Mouse (Mus musculus) liver, embryonic 16.5 days (tissue): ENCODE data around the gene Tmeff2. TPM values are rescaled to one million over a fixed set of nuclear protein-coding genes. Genes with fewer than 3 reads are reported as not detected.

Source experiments
- ATAC-seq: fragments of 200-750 bp; cut with Nextera tagmentation; 2 replicates; pipeline ENCODE4 v1.8.0; 2017; ENCODE audit warnings: low read depth, mild to moderate bottlenecking, moderate number of reproducible peaks, moderate library complexity
- H3K27ac ChIP-seq: fragments of 300-500 bp; sonication (generic); 2 replicates; pipeline ENCODE4 v1.5.1; 2014; ENCODE audit warnings: mild to moderate bottlenecking, low read length
- H3K27me3 ChIP-seq: fragments of 300-500 bp; sonication (generic); 2 replicates; pipeline ENCODE4 v1.6.1; 2014; ENCODE audit warnings: low read depth, low read length, mixed read lengths; ENCODE audit not compliant: control insufficient read depth, insufficient read depth
- H3K36me3 ChIP-seq: fragments of 300-500 bp; sonication (generic); 2 replicates; pipeline ENCODE4 v1.6.1; 2014; ENCODE audit warnings: mild to moderate bottlenecking; ENCODE audit not compliant: control insufficient read depth, insufficient read depth
- H3K4me1 ChIP-seq: fragments of 300-500 bp; sonication (generic); 2 replicates; pipeline ENCODE4 v1.6.1; 2014; ENCODE audit warnings: low read depth, low read length, mixed read lengths; ENCODE audit not compliant: control insufficient read depth
- H3K4me2 ChIP-seq: fragments of 300-500 bp; sonication (generic); 2 replicates; pipeline ENCODE4 v1.6.1; 2014; ENCODE audit warnings: low read depth, low read length, mixed read lengths
- H3K4me3 ChIP-seq: fragments of 300-500 bp; sonication (generic); 2 replicates; pipeline ENCODE4 v1.5.1; 2014; ENCODE audit warnings: low read depth, mild to moderate bottlenecking, low read length
- H3K9ac ChIP-seq: fragments of 300-500 bp; sonication (generic); 2 replicates; pipeline ENCODE4 v1.6.1; 2014; ENCODE audit warnings: low read depth, low read length
- H3K9me3 ChIP-seq: fragments of 300-500 bp; sonication (generic); replicated peaks from 2 replicates; pipeline ENCODE4 v1.6.1; 2016; ENCODE audit warnings: low read length; ENCODE audit not compliant: control insufficient read depth
- WGBS: fragments of 180-500 bp; shearing (Covaris S2); extraction: QIAGEN DNeasy Blood & Tissue Kit; methylation state at CpG from one replicate; pipeline ENCODE4 v1.1.7; 2014; ENCODE audit not compliant: insufficient replicate concordance; 5-methylcytosine and 5-hydroxymethylcytosine counted together
- polyA plus RNA-seq: library from polyadenylated mRNA; unstranded; fragments of >200 nt; fragmentation: Nextera tagmentation; extraction: Ambion mirVana; gene quantifications from 2 replicates; pipeline ENCODE4 v1.2.1, GENCODE M21; 2015

The Tmeff2 gene
- polyA plus RNA-seq, 1 experiment from 2014 or later: 0.66 TPM

- H3K4me1 ChIP-seq: no peaks in the 10 kb centered on the region
- H3K27ac ChIP-seq: no peak overlapping the region
- H3K4me3 ChIP-seq: no peak overlapping the region
- 65% methylated on average over 5 of the region's 5 CpGs for WGBS
- no peaks in the 10 kb centered on the region for H3K9me3 ChIP-seq
- no peaks in the 10 kb centered on the region for H3K27me3 ChIP-seq
- no peaks in the 10 kb centered on the region for H3K36me3 ChIP-seq
- no peak for ATAC-seq
- no peak overlapping the region for H3K4me2 ChIP-seq
- no peak overlapping the region for H3K9ac ChIP-seq
These were observed 139.8 kb downstream of the Tmeff2 start for GRCm38 (mm10) chr1:51040249-51040648.

GRCm38 (mm10) chr1:51044810-51045209 lies 144.4 kb downstream of the Tmeff2 start:
- H3K36me3 ChIP-seq: no peaks in the 10 kb centered on the region
- H3K27me3 ChIP-seq: no peaks in the 10 kb centered on the region
- no peak overlapping the region for H3K27ac ChIP-seq
- H3K9ac ChIP-seq: no peak overlapping the region
- no peak overlapping the region for H3K4me2 ChIP-seq
- H3K4me1 ChIP-seq: no peaks in the 10 kb centered on the region
- no peaks in the 10 kb centered on the region for H3K9me3 ChIP-seq
- ATAC-seq: no peak
- 68% methylated on average over 7 of the region's 7 CpGs for WGBS
- no peak overlapping the region for H3K4me3 ChIP-seq

GRCm38 (mm10) chr1:51064549-51064948 lies 164.1 kb downstream of the Tmeff2 start:
- Histone ChIP-seq H3K4me1 (no peaks in the 10 kb centered on the region), H3K4me2 (no peak overlapping the region), H3K27me3 (no peaks in the 10 kb centered on the region), H3K4me3 (no peak overlapping the region), H3K9me3 (no peaks in the 10 kb centered on the region), H3K9ac (no peak overlapping the region), H3K27ac (no peak overlapping the region), H3K36me3 (no peaks in the 10 kb centered on the region)
- no peak for ATAC-seq

- no peak for ATAC-seq
- no peaks in the 10 kb centered on the region for H3K9me3 ChIP-seq
- H3K9ac ChIP-seq: no peak overlapping the region
- no peak overlapping the region for H3K4me3 ChIP-seq
- no peaks in the 10 kb centered on the region for H3K27me3 ChIP-seq
- no peak overlapping the region for H3K4me2 ChIP-seq
- H3K36me3 ChIP-seq: no peaks in the 10 kb centered on the region
- no peaks in the 10 kb centered on the region for H3K4me1 ChIP-seq
- WGBS: 45% methylated on average over 2 of the region's 2 CpGs
- H3K27ac ChIP-seq: no peak overlapping the region
These were observed 165.2 kb downstream of the Tmeff2 start for GRCm38 (mm10) chr1:51065652-51066051.

- Histone ChIP-seq H3K27me3 (no peaks in the 10 kb centered on the region), H3K9me3 (no peaks in the 10 kb centered on the region), H3K36me3 (no peaks in the 10 kb centered on the region), H3K4me2 (no peak overlapping the region), H3K27ac (no peak overlapping the region), H3K4me1 (no peaks in the 10 kb centered on the region), H3K9ac (no peak overlapping the region), H3K4me3 (no peak overlapping the region)
- WGBS: 37% methylated on average over 3 of the region's 3 CpGs
- ATAC-seq: no peak
These were observed 168.4 kb downstream of the Tmeff2 start for GRCm38 (mm10) chr1:51068814-51069213.

- Histone ChIP-seq H3K9ac (no peak overlapping the region), H3K27ac (no peak overlapping the region), H3K4me1 (no peaks in the 10 kb centered on the region), H3K4me3 (no peak overlapping the region), H3K27me3 (no peaks in the 10 kb centered on the region), H3K9me3 (no peaks in the 10 kb centered on the region), H3K4me2 (no peak overlapping the region), H3K36me3 (no peaks in the 10 kb centered on the region)
- ATAC-seq: no peak
- WGBS: 71% methylated on average over 2 of the region's 2 CpGs
These were observed 168.8 kb downstream of the Tmeff2 start for GRCm38 (mm10) chr1:51069288-51069687.

GRCm38 (mm10) chr1:51074076-51074475 lies 173.6 kb downstream of the Tmeff2 start:
- no peak for ATAC-seq

GRCm38 (mm10) chr1:51075785-51076771 lies 175.6 kb downstream of the Tmeff2 start:
- Histone ChIP-seq H3K27me3 (no peaks in the 10 kb centered on the region), H3K4me1 (no peaks in the 10 kb centered on the region), H3K9me3 (no peaks in the 10 kb centered on the region), H3K27ac (no peak overlapping the region), H3K9ac (no peak overlapping the region), H3K4me3 (no peak overlapping the region), H3K36me3 (no peaks in the 10 kb centered on the region), H3K4me2 (no peak overlapping the region)
- WGBS: 67% methylated on average over 15 of the region's 15 CpGs
- ATAC-seq: no peak

More at GRCm38 (mm10) chr1:51074076-51074475, 173.6 kb downstream of the Tmeff2 start:
- no peak overlapping the region for H3K4me3 ChIP-seq
- H3K27ac ChIP-seq: no peak overlapping the region
- no peak overlapping the region for H3K4me2 ChIP-seq
- H3K9ac ChIP-seq: no peak overlapping the region
- H3K9me3 ChIP-seq: no peaks in the 10 kb centered on the region
- no peaks in the 10 kb centered on the region for H3K4me1 ChIP-seq
- no peaks in the 10 kb centered on the region for H3K27me3 ChIP-seq
- WGBS: 67% methylated on average over 3 of the region's 3 CpGs
- no peaks in the 10 kb centered on the region for H3K36me3 ChIP-seq

GRCm38 (mm10) chr1:51088921-51089320 lies 188.5 kb downstream of the Tmeff2 start:
- 54% methylated on average over 2 of the region's 2 CpGs for WGBS
- Histone ChIP-seq H3K9ac (no peak overlapping the region), H3K36me3 (no peaks in the 10 kb centered on the region), H3K27me3 (no peaks in the 10 kb centered on the region), H3K4me1 (no peaks in the 10 kb centered on the region), H3K9me3 (no peaks in the 10 kb centered on the region), H3K27ac (no peak overlapping the region), H3K4me3 (no peak overlapping the region), H3K4me2 (no peak overlapping the region)
- no peak for ATAC-seq
